Mouse (Mus musculus) liver, embryonic 14.5 days (tissue): ENCODE measurements around the gene Unc93a. TPM values are rescaled to one million over a fixed set of nuclear protein-coding genes. Genes with fewer than 3 reads are reported as not detected.
"Not testable (repeated sequence)": the region's sequence is repeated elsewhere in the genome, so short reads cannot be mapped to it uniquely, and the experiment has no call there.

Experiments used
- ATAC-seq: fragments of 200-750 bp; cut with Nextera tagmentation; 2 replicates; pipeline ENCODE4 v1.8.0; 2017; ENCODE audit warnings: moderate number of reproducible peaks, mild to moderate bottlenecking, moderate library complexity; ENCODE audit not compliant: insufficient read depth
- DNase-seq, 3 experiments: peaks; one replicate each; pipeline ENCODE4 v3.0.0-alpha.2; 2012 to 2013; ENCODE audit warnings: low read depth in 3 of 3, low spot score in 3 of 3
- H3K27ac ChIP-seq: fragments of 300-500 bp; sonication (generic); 2 replicates; pipeline ENCODE4 v1.5.1; 2014; ENCODE audit warnings: moderate library complexity, mild to moderate bottlenecking, control low read depth, inconsistent platforms
- H3K27me3 ChIP-seq: fragments of 300-500 bp; sonication (generic); 2 replicates; pipeline ENCODE4 v1.6.1; 2014; ENCODE audit warnings: mild to moderate bottlenecking, low read length, moderate library complexity; ENCODE audit not compliant: control insufficient read depth, insufficient read depth
- H3K36me3 ChIP-seq: fragments of 300-500 bp; sonication (generic); replicated peaks from 2 replicates; pipeline ENCODE4 v1.6.1; 2014; ENCODE audit warnings: low read depth; ENCODE audit not compliant: control insufficient read depth, insufficient read depth
- H3K4me1 ChIP-seq, 2 experiments: fragments of 200-500 bp in 1 of 2; fragments of 300-500 bp in 1 of 2; sonication (generic) in 1 of 2; replicated peaks; 2 replicates each; pipeline ENCODE4 v1.6.1; 2012 to 2014; ENCODE audit warnings: antibody characterized with exemption in 1 of 2, inconsistent platforms in 1 of 2, low read length in 1 of 2; ENCODE audit not compliant: control insufficient read depth in 2 of 2, insufficient read depth in 2 of 2
- H3K4me2 ChIP-seq: fragments of 300-500 bp; sonication (generic); 2 replicates; pipeline ENCODE4 v1.6.1; 2014; ENCODE audit warnings: low read depth, mild to moderate bottlenecking, control low read depth, moderate library complexity
- H3K4me3 ChIP-seq, 2 experiments: fragments of 200-500 bp in 1 of 2; fragments of 300-500 bp in 1 of 2; sonication (generic) in 1 of 2; 2 replicates each; pipeline ENCODE4 v1.5.1; 2012 to 2014; ENCODE audit warnings: low read depth in 2 of 2, low read length in 2 of 2, mild to moderate bottlenecking in 2 of 2, control low read depth in 1 of 2, inconsistent platforms in 1 of 2, moderate library complexity in 1 of 2; ENCODE audit not compliant: insufficient read depth in 1 of 2
- H3K9ac ChIP-seq: fragments of 300-500 bp; sonication (generic); replicated peaks from 2 replicates; pipeline ENCODE4 v1.6.1; 2014; ENCODE audit warnings: mild to moderate bottlenecking, control low read depth, moderate library complexity
- H3K9me3 ChIP-seq: fragments of 300-500 bp; sonication (generic); 2 replicates; pipeline ENCODE4 v1.6.1; 2016; ENCODE audit warnings: low read length, mixed read lengths; ENCODE audit not compliant: control insufficient read depth
- WGBS: fragments of 180-500 bp; shearing (Covaris S2); extraction: QIAGEN DNeasy Blood & Tissue Kit; methylation state at CpG from one replicate; pipeline ENCODE4 v1.1.7; 2014; ENCODE audit not compliant: insufficient replicate concordance; 5-methylcytosine and 5-hydroxymethylcytosine counted together
- polyA plus RNA-seq, 2 experiments: library from polyadenylated mRNA; depleted of rRNA in 1 of 2; stranded (reverse) in 1 of 2; unstranded in 1 of 2; fragments of >200 nt; fragmentation: Nextera tagmentation in 1 of 2; extraction: Ambion mirVana in 1 of 2; gene quantifications; 2 replicates each; pipeline versions ENCODE4 v1.2.1 to v1.2.3; 2012 to 2014

Gene Unc93a
- polyA plus RNA-seq, 2 experiments, result not detected

GRCm38 (mm10) chr17:13067864-13068385 is 63.7 kb downstream of the Unc93a start:
- not testable (repeated sequence) for H3K4me2 ChIP-seq, H3K36me3 ChIP-seq, ATAC-seq, DNase-seq, H3K27me3 ChIP-seq, H3K4me3 ChIP-seq, H3K9ac ChIP-seq, H3K27ac ChIP-seq, H3K9me3 ChIP-seq, H3K4me1 ChIP-seq
- 58% methylated on average over 1 of the region's 4 CpGs for WGBS

GRCm38 (mm10) chr17:13062882-13063281 is 68.7 kb downstream of the Unc93a start:
- not testable (repeated sequence) for DNase-seq, H3K36me3 ChIP-seq, H3K4me2 ChIP-seq, ATAC-seq, H3K27ac ChIP-seq, H3K9me3 ChIP-seq, H3K9ac ChIP-seq, H3K27me3 ChIP-seq, H3K4me3 ChIP-seq, H3K4me1 ChIP-seq
- WGBS, result 62% methylated on average over 4 of the region's 7 CpGs

GRCm38 (mm10) chr17:13060804-13061203 is 70.8 kb downstream of the Unc93a start, which contains the start of gene Tcp10b:
Tcp10b (plus strand) TSS chr17:13061104.
- H3K27me3 ChIP-seq, H3K4me3 ChIP-seq, H3K4me1 ChIP-seq, H3K9ac ChIP-seq, H3K36me3 ChIP-seq, H3K9me3 ChIP-seq, H3K27ac ChIP-seq, ATAC-seq, H3K4me2 ChIP-seq, DNase-seq: not testable (repeated sequence)
- 68% methylated on average over 4 of the region's 4 CpGs for WGBS

Other genes with a start within 250 kb of the Unc93a start
- gene Pnldc1, start 221.6 kb downstream of the Unc93a start, polyA plus RNA-seq (2012; rRNA removed), result 0.38 and 0.44 TPM in 2 replicates
- 0.15 and 0.50 TPM in 2 replicates for gene Pnldc1, start 221.6 kb downstream of the Unc93a start, polyA plus RNA-seq (2014; fragmentation: Nextera tagmentation; extraction: Ambion mirVana)
- gene Tcp1, start 216.1 kb downstream of the Unc93a start, polyA plus RNA-seq (2012; rRNA removed), result 68.1 and 110 TPM in 2 replicates
- 249 and 251 TPM in 2 replicates for gene Tcp1, start 216.1 kb downstream of the Unc93a start, polyA plus RNA-seq (2014; fragmentation: Nextera tagmentation; extraction: Ambion mirVana)
- 45.5 and 55.4 TPM in 2 replicates for gene Mrpl18, start 215.5 kb downstream of the Unc93a start, polyA plus RNA-seq (2012; rRNA removed)
- gene Mrpl18, start 215.5 kb downstream of the Unc93a start, polyA plus RNA-seq (2014; fragmentation: Nextera tagmentation; extraction: Ambion mirVana), result 107 and 111 TPM in 2 replicates
- gene Acat3, start 191.2 kb downstream of the Unc93a start, polyA plus RNA-seq (2012; rRNA removed), result 2.8 and 3.9 TPM in 2 replicates
- 3.9 and 4.4 TPM in 2 replicates for gene Acat3, start 191.2 kb downstream of the Unc93a start, polyA plus RNA-seq (2014; fragmentation: Nextera tagmentation; extraction: Ambion mirVana)
- gene Acat2, start 171.1 kb downstream of the Unc93a start, polyA plus RNA-seq (2012; rRNA removed), result 29.2 and 36.3 TPM in 2 replicates
- 55.4 and 59.3 TPM in 2 replicates for gene Acat2, start 171.1 kb downstream of the Unc93a start, polyA plus RNA-seq (2014; fragmentation: Nextera tagmentation; extraction: Ambion mirVana)
- gene Wtap, start 137.6 kb downstream of the Unc93a start, polyA plus RNA-seq (2012; rRNA removed), result 13.3 and 24.5 TPM in 2 replicates
- gene Wtap, start 137.6 kb downstream of the Unc93a start, polyA plus RNA-seq (2014; fragmentation: Nextera tagmentation; extraction: Ambion mirVana), result 51.9 and 54.6 TPM in 2 replicates
- gene Sod2, start 125.0 kb downstream of the Unc93a start, polyA plus RNA-seq (2012; rRNA removed), result 40.4 and 105 TPM in 2 replicates
- 135 and 136 TPM in 2 replicates for gene Sod2, start 125.0 kb downstream of the Unc93a start, polyA plus RNA-seq (2014; fragmentation: Nextera tagmentation; extraction: Ambion mirVana)
- not detected in 2 replicates for gene Gpr31b, start 79.5 kb downstream of the Unc93a start, polyA plus RNA-seq (2012; rRNA removed)
- gene Gpr31b, start 79.5 kb downstream of the Unc93a start, polyA plus RNA-seq (2014; fragmentation: Nextera tagmentation; extraction: Ambion mirVana), result 0.11 TPM in 1 of 2 replicates, not detected in the other
- gene Tcp10b, start 70.7 kb downstream of the Unc93a start, polyA plus RNA-seq (2012; rRNA removed), result 0.10 TPM in 1 of 2 replicates, not detected in the other
- not detected in 2 replicates for gene Tcp10b, start 70.7 kb downstream of the Unc93a start, polyA plus RNA-seq (2014; fragmentation: Nextera tagmentation; extraction: Ambion mirVana)
- not detected in 2 replicates for gene Smok2a, start 89.4 kb upstream of the Unc93a start, polyA plus RNA-seq (2012; rRNA removed)
- gene Smok2a, start 89.4 kb upstream of the Unc93a start, polyA plus RNA-seq (2014; fragmentation: Nextera tagmentation; extraction: Ambion mirVana), result not detected in 2 replicates
- gene Smok2b, start 98.4 kb upstream of the Unc93a start, polyA plus RNA-seq (2012; rRNA removed), result not detected in 2 replicates
- gene Smok2b, start 98.4 kb upstream of the Unc93a start, polyA plus RNA-seq (2014; fragmentation: Nextera tagmentation; extraction: Ambion mirVana), result not detected in 2 replicates
- gene Tcp10c, start 222.8 kb upstream of the Unc93a start, polyA plus RNA-seq (2012; rRNA removed), result not detected in 2 replicates
- not detected in 2 replicates for gene Tcp10c, start 222.8 kb upstream of the Unc93a start, polyA plus RNA-seq (2014; fragmentation: Nextera tagmentation; extraction: Ambion mirVana)